Mouse (Mus musculus): ENCODE results near the gene Fgd5. TPM values are rescaled to one million over a fixed set of nuclear protein-coding genes. Genes with fewer than 3 reads are reported as not detected.

Gene Fgd5
- total RNA-seq, 2 experiments from 2014 or later, result 31.9 to 32.4 TPM

GRCm38 (mm10) chr6:92004137-92004805 is 25.6 kb downstream of the Fgd5 start:
- DNase-seq, result no peak
- intact Hi-C loops (cut with DNase I), result no loop called here

GRCm38 (mm10) chr6:92004806-92005205 is 26.1 kb downstream of the Fgd5 start:
- intact Hi-C loops (cut with DNase I), result no loop called here
- no peak for DNase-seq

- DNase-seq, result no peak
- intact Hi-C loops (cut with DNase I), result no loop called here
Observed at GRCm38 (mm10) chr6:92010895-92011294, 32.2 kb downstream of the Fgd5 start.

GRCm38 (mm10) chr6:92012413-92012812 is 33.7 kb downstream of the Fgd5 start:
- intact Hi-C loops (cut with DNase I), result loop anchor here (2.0 kb wide), 1 partner anchor 14 kb away; no protein-coding TSS in a partner anchor
- DNase-seq, result no peak

GRCm38 (mm10) chr6:92013035-92013434 is 34.4 kb downstream of the Fgd5 start:
- DNase-seq, result no peak
- intact Hi-C loops (cut with DNase I), result loop anchor here (2.0 kb wide), 1 partner anchor 14 kb away; no protein-coding TSS in a partner anchor

GRCm38 (mm10) chr6:92013620-92014019 is 34.9 kb downstream of the Fgd5 start:
- no peak for DNase-seq
- intact Hi-C loops (cut with DNase I), result loop anchor here (2.0 kb wide), 1 partner anchor 15 kb away; no protein-coding TSS in a partner anchor

GRCm38 (mm10) chr6:92014936-92015335 is 36.3 kb downstream of the Fgd5 start:
- DNase-seq, result peak; percentile 69 to 71
- intact Hi-C loops (cut with DNase I), result loop anchor here (5.0 kb wide), 1 partner anchor 38 kb away; the partner anchor contains the start of gene Fgd5

GRCm38 (mm10) chr6:92015848-92016247 is 37.2 kb downstream of the Fgd5 start:
- intact Hi-C loops (cut with DNase I), result loop anchor here (5.0 kb wide), 1 partner anchor 39 kb away; the partner anchor contains the start of gene Fgd5
- DNase-seq, result no peak

GRCm38 (mm10) chr6:92016738-92017137 is 38.1 kb downstream of the Fgd5 start:
- DNase-seq, result no peak
- intact Hi-C loops (cut with DNase I), result loop anchor here (5.0 kb wide), 1 partner anchor 39 kb away; the partner anchor contains the start of gene Fgd5

- intact Hi-C loops (cut with DNase I), result loop anchor here (5.0 kb wide), 1 partner anchor 41 kb away; the partner anchor contains the start of gene Fgd5
Observed at GRCm38 (mm10) chr6:92018421-92018820, 39.7 kb downstream of the Fgd5 start.

GRCm38 (mm10) chr6:92021061-92021460 is 42.4 kb downstream of the Fgd5 start:
- DNase-seq, result peak; percentile 58 to 63
- intact Hi-C loops (cut with DNase I), result no loop called here

More at GRCm38 (mm10) chr6:92018421-92018820, 39.7 kb downstream of the Fgd5 start:
- peak; percentile 41 to 43 for DNase-seq

- intact Hi-C loops (cut with DNase I), result no loop called here
- peak; percentile 61 to 62 for DNase-seq
Observed at GRCm38 (mm10) chr6:92021506-92021905, 42.8 kb downstream of the Fgd5 start.

- DNase-seq, result no peak
- intact Hi-C loops (cut with DNase I), result no loop called here
Observed at GRCm38 (mm10) chr6:92025252-92025651, 46.6 kb downstream of the Fgd5 start.

- DNase-seq, result no peak
- intact Hi-C loops (cut with DNase I), result no loop called here
Observed at GRCm38 (mm10) chr6:92027379-92027778, 48.7 kb downstream of the Fgd5 start.

GRCm38 (mm10) chr6:92030646-92031045 is 52.0 kb downstream of the Fgd5 start:
- intact Hi-C loops (cut with DNase I), result no loop called here
- no peak for DNase-seq

GRCm38 (mm10) chr6:92034713-92035112 is 56.0 kb downstream of the Fgd5 start:
- intact Hi-C loops (cut with DNase I), result no loop called here
- DNase-seq, result peak; percentile 45 to 51

GRCm38 (mm10) chr6:92036372-92036771 is 57.7 kb downstream of the Fgd5 start:
- intact Hi-C loops (cut with DNase I), result no loop called here

GRCm38 (mm10) chr6:92038158-92038557 is 59.5 kb downstream of the Fgd5 start:
- peak; percentile 35 to 46 for DNase-seq
- intact Hi-C loops (cut with DNase I), result no loop called here

More at GRCm38 (mm10) chr6:92036372-92036771, 57.7 kb downstream of the Fgd5 start:
- DNase-seq, result peak in 1 of 2 experiments; percentile 45

GRCm38 (mm10) chr6:92041271-92041670 is 62.6 kb downstream of the Fgd5 start:
- DNase-seq, result peak; percentile 47 to 48
- intact Hi-C loops (cut with DNase I), result no loop called here

- intact Hi-C loops (cut with DNase I), result no loop called here
- DNase-seq, result no peak
Observed at GRCm38 (mm10) chr6:92042055-92042454, 63.4 kb downstream of the Fgd5 start.

GRCm38 (mm10) chr6:92042850-92043249 is 64.2 kb downstream of the Fgd5 start:
- no peak for DNase-seq
- intact Hi-C loops (cut with DNase I), result no loop called here

GRCm38 (mm10) chr6:92057768-92058167 is 79.1 kb downstream of the Fgd5 start:
- intact Hi-C loops (cut with DNase I), result loop anchor here (2.0 kb wide), 1 partner anchor 13 kb away; no protein-coding TSS in a partner anchor
- DNase-seq, result no peak
